Mouse (Mus musculus) activated CD4-positive, CD25-positive, alpha-beta regulatory T cell, adult 4 months (primary cell): ENCODE measurements around the gene B3gnt2. TPM values are rescaled to one million over a fixed set of nuclear protein-coding genes. Genes with fewer than 3 reads are reported as not detected.
A peak's percentile ranks its signal among the peaks of the same experiment; 100 is the strongest.
"Not testable (repeated sequence)": the region's sequence is repeated elsewhere in the genome, so short reads cannot be mapped to it uniquely, and the experiment has no call there.

Source experiments
- ATAC-seq: one replicate; pipeline ENCODE4 v1.8.0; 2017
- polyA plus RNA-seq, 2 experiments: library from polyadenylated mRNA; unstranded; fragments of 100-300 nt; shearing (Covaris generic); gene quantifications; one replicate each; pipeline ENCODE4 v1.2.1; 2017

B3gnt2 gene
- polyA plus RNA-seq, 2 experiments from 2014 or later, result 4.7 to 9.8 TPM

- no peak for ATAC-seq
Measured at GRCm38 (mm10) chr11:22763055-22763454, 97.7 kb downstream of the B3gnt2 start.

- ATAC-seq, result no peak
Measured at GRCm38 (mm10) chr11:22762236-22762927, 98.4 kb downstream of the B3gnt2 start.

DNA sequence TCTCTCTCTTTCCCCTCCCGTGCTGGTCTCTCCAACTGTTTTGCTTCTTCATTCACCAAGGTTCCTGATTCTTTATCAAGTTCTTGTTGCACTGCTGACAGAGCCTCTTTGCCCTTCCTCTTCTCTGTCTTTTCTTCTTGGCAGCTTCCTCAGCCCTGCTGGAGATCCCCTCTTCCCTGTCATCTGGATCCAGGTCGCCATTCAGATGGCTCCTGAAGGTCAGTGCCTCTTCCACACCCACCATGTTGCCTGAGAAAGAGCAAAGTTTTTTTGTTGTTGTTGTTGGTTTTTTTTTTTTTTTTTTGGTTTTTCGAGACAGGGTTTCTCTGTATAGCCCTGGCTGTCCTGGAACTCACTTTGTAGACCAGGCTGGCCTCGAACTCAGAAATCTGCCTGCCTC lies 101.0 kb downstream of the B3gnt2 start:
- no peak for ATAC-seq

DNA sequence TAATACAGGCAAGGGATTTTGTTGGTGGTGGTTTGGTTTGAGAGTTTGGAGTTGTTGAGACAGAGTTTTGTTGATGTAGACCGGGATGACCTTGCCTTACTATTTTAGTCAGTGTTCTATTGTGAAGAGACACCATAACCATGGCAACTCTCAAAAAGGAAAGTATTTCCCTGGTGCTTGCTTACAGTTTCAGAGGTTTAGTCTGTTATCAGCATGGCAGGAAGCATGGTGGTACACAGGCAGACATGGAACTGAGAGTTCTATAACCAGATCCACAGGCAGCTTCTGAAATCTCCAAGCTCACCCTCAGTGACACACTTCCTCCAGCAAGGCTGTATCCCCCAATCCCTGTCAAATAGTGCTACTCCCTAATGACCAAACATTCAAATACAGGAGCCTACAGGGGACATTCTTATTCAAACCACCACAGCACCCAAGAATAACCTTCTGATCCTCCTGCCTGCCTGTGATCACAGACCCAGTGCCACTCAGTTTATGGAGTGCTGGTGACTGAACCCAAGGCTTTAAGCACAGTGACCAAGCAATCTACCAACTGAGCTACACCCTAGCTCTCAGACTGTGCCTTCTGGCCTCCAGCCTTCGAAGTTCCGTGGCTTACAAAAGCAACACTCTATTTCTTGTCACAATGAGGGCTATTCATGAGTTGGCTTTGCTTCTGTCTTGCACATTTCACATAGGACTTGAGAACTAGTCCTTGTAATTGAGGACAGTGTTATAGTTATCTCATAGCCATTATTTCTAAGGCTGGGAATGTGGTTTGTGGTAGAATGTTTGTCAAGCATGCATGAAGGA lies 104.4 kb downstream of the B3gnt2 start:
- peak; percentile 54 for ATAC-seq

DNA sequence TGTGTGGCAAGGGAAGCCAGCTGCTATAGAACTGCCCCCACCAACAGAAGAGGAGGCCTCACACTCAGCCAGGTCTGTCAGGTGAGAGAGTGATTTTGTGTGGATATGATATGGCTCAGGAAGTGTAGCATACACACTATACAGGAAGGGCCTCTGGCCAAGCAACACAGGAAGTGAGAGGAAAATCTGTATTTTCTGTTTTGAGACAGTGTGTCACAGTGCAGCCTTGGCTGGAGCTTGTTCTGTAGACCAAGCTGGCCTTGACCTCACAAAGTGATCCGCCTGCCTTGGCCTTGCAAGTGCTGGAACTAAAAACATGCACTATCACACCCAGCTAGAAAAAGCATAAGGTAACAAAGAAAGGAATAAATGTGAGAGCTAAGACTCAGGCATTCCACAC lies 105.6 kb downstream of the B3gnt2 start:
- peak; percentile 61 for ATAC-seq

DNA sequence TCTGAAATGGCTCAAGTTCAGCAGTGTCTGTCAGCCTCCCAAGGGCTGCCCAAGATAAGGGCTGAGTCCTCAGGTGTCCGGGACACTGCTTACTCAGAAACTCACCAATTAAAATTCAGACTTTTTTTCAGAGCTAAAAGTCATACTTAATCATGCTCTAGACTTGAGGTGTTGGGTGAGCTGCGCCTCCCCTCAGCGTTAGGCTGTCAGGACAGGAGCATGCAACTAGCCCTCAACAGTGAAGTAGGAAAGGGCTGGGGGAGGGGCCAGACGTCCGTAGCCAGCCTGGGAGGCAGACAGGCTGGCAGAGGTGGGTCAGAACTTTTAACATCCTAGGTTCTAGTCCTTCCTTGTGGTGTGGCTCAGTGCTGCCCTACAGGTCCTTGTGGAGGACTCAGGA lies 108.2 kb downstream of the B3gnt2 start:
- ATAC-seq, result no peak

- ATAC-seq, result no peak
Measured at GRCm38 (mm10) chr11:22751592-22751991, 109.2 kb downstream of the B3gnt2 start.

- no peak for ATAC-seq
Measured at GRCm38 (mm10) chr11:22747406-22747805, 113.4 kb downstream of the B3gnt2 start.

DNA sequence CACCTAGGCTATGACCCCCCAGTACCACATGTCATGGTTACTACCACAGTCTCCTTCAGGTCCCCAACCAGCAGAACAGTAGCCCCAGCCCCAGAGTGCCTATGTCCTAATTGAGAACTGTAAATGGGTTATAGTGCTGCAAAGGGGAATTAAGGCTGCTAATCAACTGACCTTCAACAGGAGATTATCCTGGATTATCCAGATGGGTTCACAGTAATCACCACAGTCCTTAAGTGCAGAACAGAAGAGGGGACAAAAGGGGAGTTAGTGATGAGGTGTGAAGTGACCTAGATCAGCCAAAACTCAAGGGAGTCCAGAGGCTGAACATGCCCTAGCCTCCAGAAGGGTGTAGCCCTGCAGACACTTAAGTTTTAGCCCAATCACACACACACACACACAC lies 115.4 kb downstream of the B3gnt2 start:
- no peak for ATAC-seq

GRCm38 (mm10) chr11:22743561-22744269 lies 117.0 kb downstream of the B3gnt2 start:
- no peak for ATAC-seq

DNA sequence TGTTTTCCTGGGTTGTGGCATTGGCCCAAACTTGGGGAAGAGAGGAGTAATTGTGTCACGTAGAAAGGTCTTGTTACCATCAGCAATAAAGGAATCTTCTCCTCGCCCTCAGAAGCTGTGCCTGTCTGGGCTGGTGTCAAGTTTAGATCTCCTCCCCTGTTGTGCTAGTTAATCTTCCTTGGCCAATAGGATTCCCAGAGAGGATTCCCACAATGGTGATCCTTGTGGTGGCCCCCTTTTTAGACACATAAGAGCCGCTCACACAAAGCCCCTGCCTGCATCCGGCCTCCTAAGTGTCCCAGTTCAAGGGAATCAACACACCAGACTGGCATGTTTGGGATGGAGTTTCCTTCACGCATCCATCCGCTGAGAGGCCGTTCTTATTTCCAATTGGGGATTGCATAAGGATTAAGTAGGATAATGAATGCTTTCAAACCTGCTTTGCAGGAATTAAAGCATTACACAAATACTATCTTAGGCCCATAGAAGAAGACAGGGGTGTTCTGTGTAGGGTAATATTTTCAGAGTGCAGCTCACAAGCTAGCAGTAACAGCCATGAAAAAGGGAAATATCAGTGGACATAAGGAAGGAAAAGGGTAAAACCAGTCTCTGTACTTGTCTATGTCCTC lies 118.6 kb downstream of the B3gnt2 start:
- ATAC-seq, result no peak

- no peak for ATAC-seq
Measured at GRCm38 (mm10) chr11:22741436-22741835, 119.3 kb downstream of the B3gnt2 start.

DNA sequence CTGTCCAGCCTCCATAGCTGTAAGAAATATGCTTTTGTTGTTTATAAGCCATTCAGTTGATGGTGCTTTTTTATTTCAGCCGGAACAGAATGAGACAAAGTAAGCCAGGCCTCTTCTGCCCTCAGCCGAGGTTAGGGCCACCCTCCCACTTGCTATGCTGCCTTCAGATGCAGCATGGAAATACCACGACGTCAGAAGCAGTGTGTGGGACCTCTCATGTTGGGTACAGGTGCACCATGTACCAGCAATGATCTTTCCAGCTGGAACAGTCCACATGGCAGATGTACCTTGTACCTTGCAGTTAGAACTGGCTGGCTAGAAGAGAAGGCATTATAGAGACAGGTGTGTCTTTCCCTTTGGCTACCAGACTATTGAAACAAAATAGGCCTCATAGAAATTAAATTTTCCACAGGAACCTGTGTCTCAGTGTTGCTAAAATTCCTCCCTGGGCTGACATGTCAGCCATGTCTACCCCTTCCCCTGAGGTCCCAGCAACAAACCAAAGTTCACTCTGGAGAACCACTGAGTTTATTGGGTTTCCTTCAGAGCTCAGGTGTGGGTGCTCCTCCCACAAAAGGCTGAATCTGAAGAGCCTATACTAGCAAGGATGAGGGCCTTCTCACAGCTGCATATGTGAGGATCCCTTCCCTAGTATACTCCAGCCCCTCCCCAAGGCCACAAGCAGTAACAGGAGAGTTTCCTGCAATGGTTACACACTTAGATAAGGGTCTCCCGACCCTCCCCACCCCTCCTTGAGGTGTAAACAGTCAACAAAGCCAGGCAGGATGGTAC lies 121.1 kb downstream of the B3gnt2 start:
- ATAC-seq, result peak; percentile 40

GRCm38 (mm10) chr11:22736521-22737225 lies 124.1 kb downstream of the B3gnt2 start:
- ATAC-seq, result no peak

DNA sequence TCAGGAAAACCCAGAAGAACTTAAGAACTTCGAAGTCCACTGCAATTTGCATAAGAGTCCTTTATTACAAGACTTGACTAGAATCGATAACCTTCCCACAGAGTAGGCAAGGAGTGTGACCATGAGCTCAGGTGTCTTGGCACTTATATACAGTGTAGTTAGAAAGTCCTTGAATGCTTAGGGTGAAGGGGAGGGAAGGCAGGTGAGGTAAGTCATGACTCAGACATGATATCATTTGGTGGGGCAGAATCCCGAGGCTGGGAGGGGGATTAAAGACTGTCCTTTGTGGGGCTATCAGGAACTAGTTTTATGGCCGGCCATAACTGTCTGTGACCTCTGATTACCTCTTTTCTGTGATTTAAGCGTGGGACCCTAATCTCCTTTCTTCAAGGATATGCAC lies 125.6 kb downstream of the B3gnt2 start:
- ATAC-seq, result not testable (repeated sequence)

GRCm38 (mm10) chr11:22733936-22734335 lies 126.8 kb downstream of the B3gnt2 start:
- no peak for ATAC-seq

DNA sequence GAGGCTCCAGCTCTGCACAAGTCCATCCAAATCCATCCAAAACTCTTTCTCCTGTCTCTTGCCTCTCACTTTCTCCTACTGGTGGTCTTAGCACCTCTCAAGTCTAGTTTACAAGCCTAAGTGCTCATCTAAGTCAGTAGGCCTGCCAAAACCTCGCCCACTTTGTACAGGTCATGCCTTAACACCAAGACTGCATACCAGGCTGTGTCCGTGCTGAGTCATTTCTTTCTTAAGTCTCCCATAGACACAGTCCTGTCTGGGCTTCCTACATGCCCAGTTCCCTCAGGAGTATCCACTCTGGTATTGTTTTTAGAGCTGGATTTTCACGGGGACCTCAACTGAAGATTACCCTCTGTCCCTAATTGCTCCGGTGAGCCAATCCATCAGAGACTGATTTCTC lies 127.9 kb downstream of the B3gnt2 start:
- ATAC-seq, result no peak

- ATAC-seq, result no peak
Measured at GRCm38 (mm10) chr11:22723096-22723495, 137.7 kb downstream of the B3gnt2 start.

DNA sequence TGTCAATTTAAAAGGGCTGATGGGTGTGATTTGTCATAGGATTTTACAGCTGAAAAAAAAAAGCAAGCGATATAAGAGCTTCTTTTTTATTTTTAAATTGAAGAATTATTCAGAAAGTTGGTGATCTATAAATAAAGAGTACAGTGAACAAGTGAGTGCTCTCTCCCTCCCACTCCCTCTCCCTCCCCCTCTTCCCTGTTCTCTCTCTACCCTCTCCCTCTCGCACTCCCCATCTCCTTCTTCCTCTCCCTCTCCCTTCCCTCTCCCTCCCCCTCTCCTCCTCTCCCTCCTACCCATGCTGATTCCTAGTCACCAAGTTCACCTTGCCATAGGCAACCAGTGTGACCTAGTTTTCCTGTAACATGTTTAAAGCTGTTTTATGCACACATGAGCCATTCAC lies 140.7 kb downstream of the B3gnt2 start:
- ATAC-seq, result no peak

DNA sequence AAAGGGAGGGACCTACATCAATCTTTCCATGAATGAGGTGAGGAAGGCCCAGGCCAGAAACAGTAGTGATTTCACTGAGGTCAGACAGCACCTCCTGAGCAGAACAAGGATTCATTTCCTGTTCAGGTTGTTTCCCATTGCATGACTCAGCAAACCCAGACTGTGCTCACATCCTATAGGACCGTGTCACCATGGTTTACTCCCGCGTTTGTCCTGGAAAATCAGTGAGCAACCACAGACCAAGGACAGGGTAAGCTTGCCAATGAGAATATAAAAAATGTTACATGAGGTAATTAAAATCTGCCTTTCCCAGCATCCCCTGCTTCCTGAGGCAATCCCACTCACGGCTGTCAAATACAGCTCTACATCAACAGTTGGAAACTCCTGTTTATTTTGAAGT lies 141.2 kb downstream of the B3gnt2 start:
- ATAC-seq, result no peak

DNA sequence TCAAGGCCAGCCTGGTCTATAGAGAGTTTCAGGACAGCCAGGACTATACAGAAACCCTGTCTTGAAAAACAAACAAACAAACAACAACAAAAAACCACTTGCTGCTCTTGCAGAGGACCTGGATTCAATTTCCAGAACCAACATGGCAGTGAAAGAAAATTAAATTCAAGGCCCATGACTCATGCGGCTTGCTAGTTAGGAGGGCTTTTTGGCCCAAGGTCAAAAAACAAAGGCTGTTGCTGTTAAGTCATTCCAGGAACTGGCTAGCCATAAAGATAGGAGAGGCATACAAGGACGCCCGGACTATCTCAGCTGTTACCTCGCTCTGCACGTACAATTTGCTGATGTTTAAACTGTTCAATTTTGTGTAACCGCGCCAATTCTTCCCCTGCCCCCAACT lies 142.7 kb downstream of the B3gnt2 start:
- ATAC-seq, result no peak

- no peak for ATAC-seq
Measured at GRCm38 (mm10) chr11:22711327-22711726, 149.4 kb downstream of the B3gnt2 start.
